Mouse (Mus musculus) activated CD4-positive, CD25-positive, alpha-beta regulatory T cell (primary cell): ENCODE measurements around the gene Gm10130. TPM values are rescaled to one million over a fixed set of nuclear protein-coding genes. Genes with fewer than 3 reads are reported as not detected.

Source experiments
- polyA plus RNA-seq, 2 experiments: library from polyadenylated mRNA; unstranded; fragments of 100-300 nt; shearing (Covaris generic); gene quantifications; one replicate each; pipeline ENCODE4 v1.2.1; 2017

Gm10130 gene
- polyA plus RNA-seq = 10 to 100 TPM; 12.6 to 22.1 TPM

DNA sequence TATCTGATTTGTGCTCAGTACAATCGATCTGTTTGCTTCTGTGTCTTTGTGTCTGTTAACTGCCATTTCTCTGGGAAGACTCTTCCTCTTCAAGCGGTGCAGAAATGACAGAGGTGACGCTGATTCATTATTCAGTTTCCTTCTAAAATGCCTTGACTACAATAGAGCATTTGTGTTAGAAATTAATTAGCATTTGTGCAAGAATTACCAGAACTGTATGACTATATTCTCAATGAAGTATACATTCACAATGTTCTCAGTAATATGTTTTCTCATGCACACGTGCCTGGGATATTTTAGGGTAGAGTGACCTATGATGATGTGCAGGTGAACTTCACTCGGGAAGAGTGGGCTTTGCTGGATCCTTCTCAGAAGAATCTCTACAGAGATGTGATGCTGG is at the start of gene Gm10130:
Gm10130 (plus strand) TSS at position 301 of the 400 bp plus-strand sequence.

DNA sequence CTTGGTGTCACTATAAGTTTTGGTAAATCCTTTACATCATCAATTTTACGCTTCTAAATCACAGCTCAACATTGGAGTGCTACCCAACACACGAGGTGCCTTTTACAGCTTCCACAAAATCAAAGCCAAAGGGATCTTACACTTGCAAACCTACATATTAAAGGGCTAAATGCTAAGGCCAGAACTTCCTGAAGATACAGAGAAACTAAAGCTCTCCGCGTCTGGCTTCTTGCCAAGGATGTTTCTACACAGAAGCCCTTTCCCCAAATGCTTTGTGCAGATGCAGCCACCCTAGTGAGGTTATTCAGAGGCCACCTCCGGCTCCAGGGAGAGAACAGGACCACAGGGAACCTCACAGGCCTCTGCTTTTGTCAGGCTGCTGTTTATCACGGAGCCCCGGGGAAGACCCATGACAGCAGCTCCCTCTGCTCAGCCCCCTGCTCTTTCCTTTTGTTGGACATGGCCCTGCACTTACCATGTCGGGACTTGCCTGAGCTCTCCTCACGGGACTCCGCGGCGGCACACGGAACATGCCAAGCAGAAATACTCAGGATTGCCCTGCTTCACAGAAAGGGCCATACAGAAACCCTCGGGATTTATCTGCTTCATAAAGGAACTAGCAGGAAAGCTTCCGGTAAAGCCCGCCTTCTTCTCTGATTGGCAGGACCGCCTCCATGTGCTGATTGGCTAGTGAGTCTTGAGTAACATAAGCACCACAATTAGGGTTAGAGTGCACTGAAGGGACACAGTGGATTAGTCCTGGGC is 38.8 kb downstream of the Gm10130 start, which contains the start of gene 3300002I08Rik:
3300002I08Rik (minus strand) TSS at position 653 of the 765 bp plus-strand sequence.

Other genes starting within 250 kb of the Gm10130 start
- 10 to 100 TPM; 23.8 to 27.9 TPM for gene Zfp120, start 187.0 kb upstream of the Gm10130 start, polyA plus RNA-seq
- not detected for gene Gm10770, start 144.0 kb upstream of the Gm10130 start, polyA plus RNA-seq
- gene Gm14139, start 141.9 kb upstream of the Gm10130 start, polyA plus RNA-seq = 1 to 10 TPM in 1 of 2 experiments, under 1 TPM in 1; 0.21 to 1.5 TPM
- gene Zfp937, start 105.6 kb upstream of the Gm10130 start, polyA plus RNA-seq = 10 to 100 TPM; 10.2 to 12.8 TPM
- gene Gm21994, start 68.1 kb upstream of the Gm10130 start, polyA plus RNA-seq = 10 to 100 TPM; 23.4 to 35.0 TPM
- gene Gm14124, start 66.2 kb upstream of the Gm10130 start, polyA plus RNA-seq = under 1 TPM; 0.06 TPM
- gene 3300002I08Rik, start 39.1 kb downstream of the Gm10130 start, polyA plus RNA-seq = 1 to 10 TPM; 5.8 to 7.9 TPM
- 1 to 10 TPM; 3.8 to 6.8 TPM for gene Zfp442, start 127.8 kb downstream of the Gm10130 start, polyA plus RNA-seq
- under 1 TPM; 0.16 to 0.54 TPM for gene Zfp345, start 161.4 kb downstream of the Gm10130 start, polyA plus RNA-seq
- 100 to 1,000 TPM; 142 to 240 TPM for gene Cst7, start 246.7 kb downstream of the Gm10130 start, polyA plus RNA-seq